Mouse (Mus musculus): ENCODE data around the gene Gm20388. TPM values are rescaled to one million over a fixed set of nuclear protein-coding genes. Genes with fewer than 3 reads are reported as not detected.

The Gm20388 gene
- total RNA-seq, 1 experiment from 2014 or later, result 18.4 TPM

DNA sequence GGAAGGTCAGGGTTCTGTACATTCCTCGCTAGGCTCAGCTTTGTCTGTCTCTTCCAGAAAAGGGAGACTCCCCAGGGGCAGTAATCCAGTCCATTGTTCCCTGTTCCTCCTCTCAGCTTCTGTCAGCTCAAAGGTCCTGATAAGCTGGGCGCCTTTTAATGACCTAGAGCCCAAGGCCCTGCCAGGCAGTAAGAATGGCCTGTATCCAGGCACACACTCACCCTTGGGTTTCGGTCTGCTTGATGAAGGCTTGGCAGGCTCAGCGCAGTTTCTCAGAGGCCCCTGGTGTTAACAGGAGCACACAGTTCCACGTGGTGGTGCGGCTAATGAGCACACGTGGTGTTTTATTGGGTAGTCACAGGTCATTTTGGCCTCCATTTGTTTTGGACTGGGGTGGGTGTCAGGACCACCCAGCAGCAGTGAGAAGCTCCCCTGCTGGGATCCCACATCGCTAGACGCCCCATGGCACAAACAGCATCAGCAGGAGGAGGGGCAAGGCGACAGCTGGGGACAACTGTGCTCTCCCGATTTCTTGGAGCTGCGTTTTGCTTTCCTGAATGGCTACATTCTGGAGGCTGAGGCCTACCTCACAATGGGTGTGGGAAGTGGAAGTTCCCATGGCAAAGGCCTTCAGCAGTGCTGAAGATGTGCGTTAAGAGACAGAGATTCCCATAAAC lies 3805.4 kb downstream of the Gm20388 start:
- ATAC-seq (replicated peaks in 1 of 2; ENCODE audit: insufficient read depth in 1 of 2, low FRiP score in 2 of 2, low TSS enrichment in 1 of 2, low read depth in 1 of 2, poor library complexity in 2 of 2, severe bottlenecking in 2 of 2), result no peak

DNA sequence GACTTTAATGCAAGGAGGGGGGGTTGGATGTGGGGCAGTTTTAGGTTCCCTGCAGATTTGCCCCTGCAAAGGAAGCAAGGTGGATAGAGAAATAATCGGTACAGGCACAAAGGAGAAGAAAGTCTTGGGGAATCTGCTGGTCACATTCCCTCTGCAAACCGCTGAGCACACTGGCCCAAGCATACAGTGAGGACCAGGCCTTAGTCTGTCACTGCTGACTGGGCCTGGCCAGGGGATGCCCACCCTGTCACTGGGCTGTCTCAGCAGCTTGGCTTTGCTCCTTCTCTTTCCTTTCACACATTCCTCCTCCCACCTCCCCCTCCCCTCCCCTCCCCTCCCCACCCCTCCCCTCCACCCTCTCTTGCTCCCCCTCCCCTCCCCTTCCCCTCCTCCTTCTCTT lies 3806.5 kb downstream of the Gm20388 start:
- ATAC-seq (replicated peaks in 1 of 2; ENCODE audit: insufficient read depth in 1 of 2, low FRiP score in 2 of 2, low TSS enrichment in 1 of 2, low read depth in 1 of 2, poor library complexity in 2 of 2, severe bottlenecking in 2 of 2), result no peak

DNA sequence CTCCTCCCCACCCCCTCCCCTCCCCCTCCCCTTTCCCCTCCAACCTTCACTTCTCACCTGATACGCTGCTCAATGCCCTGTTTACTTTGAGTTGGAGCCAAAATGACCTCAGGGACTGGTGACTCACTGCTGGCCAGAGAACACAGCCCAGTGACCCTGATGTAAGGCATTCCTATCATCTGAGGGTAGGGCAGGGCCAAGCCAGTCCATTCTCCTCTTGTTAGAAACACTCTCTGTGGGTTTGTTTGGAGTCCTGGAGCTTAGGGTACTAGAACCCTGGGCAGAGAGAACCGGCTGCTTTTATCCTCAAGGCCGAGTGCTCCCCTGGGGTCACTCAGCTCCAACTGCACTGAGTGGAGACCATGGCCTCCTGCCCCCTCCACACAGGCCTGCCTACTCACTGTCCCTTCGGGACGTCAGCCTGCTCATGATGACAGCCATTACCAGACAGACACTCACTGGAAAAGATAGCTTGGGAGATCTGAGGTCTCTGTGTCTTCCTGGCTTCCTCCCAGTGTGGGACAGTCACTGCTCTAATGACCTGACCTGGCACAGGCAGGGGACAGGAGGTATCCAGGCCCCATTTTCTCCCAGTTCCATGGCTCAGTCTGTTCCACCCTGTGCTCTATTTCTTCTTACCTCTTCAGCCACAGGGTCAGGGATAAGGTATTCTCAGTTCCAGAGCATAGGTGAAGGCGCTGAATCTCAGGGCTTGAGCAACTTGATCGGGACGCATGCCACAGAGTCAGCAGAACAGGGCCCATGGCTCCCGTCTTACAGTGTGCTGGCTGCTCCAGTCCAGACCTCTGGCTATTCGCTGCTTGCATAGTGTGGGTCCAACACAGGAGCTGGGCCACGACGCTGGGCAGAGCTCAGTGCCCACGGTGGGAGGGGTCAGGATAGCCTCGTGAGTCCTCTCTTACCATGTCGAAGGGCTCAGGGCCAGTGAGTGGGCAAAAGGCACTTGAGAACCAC lies 3807.2 kb downstream of the Gm20388 start:
- no peak for ATAC-seq (replicated peaks in 1 of 2; ENCODE audit: insufficient read depth in 1 of 2, low FRiP score in 2 of 2, low TSS enrichment in 1 of 2, low read depth in 1 of 2, poor library complexity in 2 of 2, severe bottlenecking in 2 of 2)

DNA sequence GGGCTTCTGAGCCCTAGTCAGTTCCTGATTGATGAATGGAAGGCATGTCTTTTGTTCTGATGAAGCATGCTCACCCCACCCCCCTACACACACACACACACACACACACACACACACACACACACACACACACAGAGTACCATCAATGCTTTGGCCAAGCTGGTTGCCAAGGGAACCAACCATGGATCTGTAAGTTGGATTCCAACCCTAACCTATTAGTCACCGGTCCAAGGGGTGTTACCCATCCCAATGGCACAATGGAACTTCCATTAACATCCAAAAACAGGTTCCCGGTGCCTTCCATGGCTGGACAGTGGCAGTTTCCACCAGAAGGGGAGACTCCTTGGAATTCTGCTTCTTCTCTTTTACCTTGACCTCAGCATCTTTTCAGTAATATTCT lies 3808.1 kb downstream of the Gm20388 start:
- ATAC-seq (replicated peaks in 1 of 2; ENCODE audit: insufficient read depth in 1 of 2, low FRiP score in 2 of 2, low TSS enrichment in 1 of 2, low read depth in 1 of 2, poor library complexity in 2 of 2, severe bottlenecking in 2 of 2), result no peak

GRCm38 (mm10) chr8:123719280-123719679 lies 3808.6 kb downstream of the Gm20388 start:
- 0 out of 4 replicates have a peak, but pooled peaks of 1 of the 2 experiments have one; percentile 22 for ATAC-seq (replicated peaks in 1 of 2; ENCODE audit: insufficient read depth in 1 of 2, low FRiP score in 2 of 2, low TSS enrichment in 1 of 2, low read depth in 1 of 2, poor library complexity in 2 of 2, severe bottlenecking in 2 of 2)

DNA sequence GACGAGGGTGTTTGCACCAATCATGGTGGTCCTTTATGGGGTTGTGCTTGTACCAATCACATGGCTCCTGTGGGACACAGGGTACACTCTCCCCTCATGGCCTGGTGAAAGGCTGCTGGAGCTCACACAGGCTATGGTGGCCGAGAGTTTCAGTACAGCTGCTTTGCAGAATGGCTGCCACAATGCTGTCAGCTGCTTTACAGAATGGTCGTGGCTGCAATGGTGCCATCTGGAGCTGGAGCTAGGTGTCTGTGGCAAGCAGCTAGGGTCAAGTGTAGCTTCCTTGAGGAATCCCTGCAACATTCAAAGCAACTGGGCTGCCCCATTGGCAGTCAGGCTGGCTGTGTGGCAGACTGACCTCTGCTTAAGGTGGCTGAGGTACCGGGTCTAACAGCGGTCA lies 3809.2 kb downstream of the Gm20388 start:
- no peak for ATAC-seq (replicated peaks in 1 of 2; ENCODE audit: insufficient read depth in 1 of 2, low FRiP score in 2 of 2, low TSS enrichment in 1 of 2, low read depth in 1 of 2, poor library complexity in 2 of 2, severe bottlenecking in 2 of 2)

DNA sequence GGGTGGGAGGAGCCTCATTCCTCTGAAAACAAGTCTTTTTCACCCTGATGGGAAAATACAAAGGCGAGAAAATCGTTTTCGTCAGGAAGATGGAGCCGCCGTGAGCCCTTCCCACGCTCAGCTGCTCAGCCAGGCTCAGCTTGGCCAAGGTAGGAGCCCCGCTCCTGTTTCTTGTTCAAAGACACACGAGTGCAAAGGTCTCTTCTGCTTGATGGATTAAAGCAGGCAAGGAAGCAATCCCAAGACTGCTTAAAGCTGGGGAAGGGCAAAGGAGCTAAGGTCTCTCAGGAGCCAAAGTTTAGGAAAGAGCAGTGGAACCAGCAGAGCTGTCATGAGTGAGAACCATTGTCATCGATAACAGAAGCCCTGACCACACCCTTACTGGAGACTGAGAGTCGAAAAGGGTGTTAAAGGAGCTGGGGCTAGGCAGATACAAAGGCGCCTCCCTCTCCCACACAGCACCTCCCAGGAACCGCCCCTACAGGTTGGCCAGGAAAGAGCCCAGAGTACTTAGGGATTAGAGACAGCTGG lies 3809.9 kb downstream of the Gm20388 start:
- no peak for ATAC-seq (replicated peaks in 1 of 2; ENCODE audit: insufficient read depth in 1 of 2, low FRiP score in 2 of 2, low TSS enrichment in 1 of 2, low read depth in 1 of 2, poor library complexity in 2 of 2, severe bottlenecking in 2 of 2)

DNA sequence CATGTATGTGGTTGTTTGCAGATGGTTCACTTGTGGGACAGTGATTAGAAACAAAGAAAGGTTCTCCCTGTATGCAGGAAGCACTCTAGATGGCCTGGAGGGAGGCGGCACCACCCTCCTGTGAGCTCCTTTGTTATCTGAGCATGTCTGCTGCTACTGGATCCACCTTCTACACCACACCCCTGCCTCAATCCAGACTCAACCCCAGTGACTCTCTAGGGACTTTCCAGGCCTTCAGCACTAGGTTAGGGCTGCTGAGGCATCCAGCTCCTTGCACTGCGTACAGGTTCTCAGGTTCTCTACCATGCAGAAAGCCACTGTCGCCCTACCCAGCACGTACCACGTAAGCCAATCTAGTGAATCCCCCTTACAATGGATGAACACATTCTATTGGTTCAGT lies 3811.6 kb downstream of the Gm20388 start:
- ATAC-seq (replicated peaks in 1 of 2; ENCODE audit: insufficient read depth in 1 of 2, low FRiP score in 2 of 2, low TSS enrichment in 1 of 2, low read depth in 1 of 2, poor library complexity in 2 of 2, severe bottlenecking in 2 of 2), result no peak

DNA sequence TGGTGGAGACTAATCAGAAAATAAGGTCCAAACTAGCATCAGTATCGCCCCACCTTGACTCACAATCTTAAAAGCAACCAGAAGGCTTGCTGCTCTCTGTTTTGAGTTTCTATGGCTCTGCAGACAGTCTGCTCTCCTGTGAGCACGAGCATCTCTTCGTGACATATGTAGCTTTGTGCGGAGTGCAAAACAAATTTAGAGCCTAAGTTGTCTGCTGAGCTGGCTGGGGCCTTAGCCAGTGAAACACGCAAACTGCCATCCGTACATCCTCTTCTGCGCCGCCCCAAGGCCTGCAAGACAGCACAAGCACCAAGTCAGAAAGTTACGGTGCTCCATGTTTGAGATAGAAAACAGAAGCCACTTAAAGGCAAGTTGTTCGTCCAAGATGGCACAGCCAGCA lies 3814.1 kb downstream of the Gm20388 start:
- no peak for ATAC-seq (replicated peaks in 1 of 2; ENCODE audit: insufficient read depth in 1 of 2, low FRiP score in 2 of 2, low TSS enrichment in 1 of 2, low read depth in 1 of 2, poor library complexity in 2 of 2, severe bottlenecking in 2 of 2)

DNA sequence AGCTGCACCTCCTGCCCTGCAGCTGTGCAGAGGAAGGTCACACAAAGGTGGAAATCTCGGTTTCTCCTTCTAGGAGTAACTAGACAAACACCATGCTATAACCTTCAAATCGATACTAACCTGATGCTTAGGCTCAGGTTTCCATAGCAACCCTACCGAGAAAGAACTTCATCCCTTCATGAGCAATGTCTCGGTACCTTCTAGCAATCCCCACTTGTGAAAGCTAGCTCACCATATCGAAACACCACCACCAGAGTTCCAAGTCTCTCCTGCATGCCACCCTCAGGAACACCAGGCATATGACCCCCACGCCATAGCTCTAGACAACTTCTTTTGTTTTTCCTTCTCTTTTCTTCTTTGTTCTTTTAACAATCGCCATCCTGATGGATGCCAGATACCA lies 3814.6 kb downstream of the Gm20388 start:
- ATAC-seq (replicated peaks in 1 of 2; ENCODE audit: insufficient read depth in 1 of 2, low FRiP score in 2 of 2, low TSS enrichment in 1 of 2, low read depth in 1 of 2, poor library complexity in 2 of 2, severe bottlenecking in 2 of 2), result no peak

DNA sequence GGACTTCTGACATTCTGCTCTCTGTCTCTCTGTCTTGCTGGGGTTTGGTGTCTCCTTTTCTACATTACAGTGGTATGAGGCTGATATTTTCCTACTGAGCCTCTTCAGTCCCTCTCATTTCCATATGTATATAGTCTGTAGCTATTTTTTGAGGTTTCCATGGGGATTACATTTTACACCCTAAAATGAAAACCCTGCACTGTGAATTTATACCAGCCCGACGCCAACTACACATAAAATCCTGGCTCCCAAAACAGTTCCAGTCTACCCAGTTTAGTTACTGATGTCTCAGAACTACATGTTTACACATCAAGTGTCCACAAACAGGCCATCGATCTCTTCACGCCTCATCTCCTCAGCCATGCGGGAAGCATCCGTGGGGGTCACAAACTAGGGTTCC lies 3816.1 kb downstream of the Gm20388 start:
- ATAC-seq (replicated peaks in 1 of 2; ENCODE audit: insufficient read depth in 1 of 2, low FRiP score in 2 of 2, low TSS enrichment in 1 of 2, low read depth in 1 of 2, poor library complexity in 2 of 2, severe bottlenecking in 2 of 2), result no peak

- ATAC-seq (replicated peaks in 1 of 2; ENCODE audit: insufficient read depth in 1 of 2, low FRiP score in 2 of 2, low TSS enrichment in 1 of 2, low read depth in 1 of 2, poor library complexity in 2 of 2, severe bottlenecking in 2 of 2), result no peak
Measured at GRCm38 (mm10) chr8:123729055-123729785, 3818.6 kb downstream of the Gm20388 start.

DNA sequence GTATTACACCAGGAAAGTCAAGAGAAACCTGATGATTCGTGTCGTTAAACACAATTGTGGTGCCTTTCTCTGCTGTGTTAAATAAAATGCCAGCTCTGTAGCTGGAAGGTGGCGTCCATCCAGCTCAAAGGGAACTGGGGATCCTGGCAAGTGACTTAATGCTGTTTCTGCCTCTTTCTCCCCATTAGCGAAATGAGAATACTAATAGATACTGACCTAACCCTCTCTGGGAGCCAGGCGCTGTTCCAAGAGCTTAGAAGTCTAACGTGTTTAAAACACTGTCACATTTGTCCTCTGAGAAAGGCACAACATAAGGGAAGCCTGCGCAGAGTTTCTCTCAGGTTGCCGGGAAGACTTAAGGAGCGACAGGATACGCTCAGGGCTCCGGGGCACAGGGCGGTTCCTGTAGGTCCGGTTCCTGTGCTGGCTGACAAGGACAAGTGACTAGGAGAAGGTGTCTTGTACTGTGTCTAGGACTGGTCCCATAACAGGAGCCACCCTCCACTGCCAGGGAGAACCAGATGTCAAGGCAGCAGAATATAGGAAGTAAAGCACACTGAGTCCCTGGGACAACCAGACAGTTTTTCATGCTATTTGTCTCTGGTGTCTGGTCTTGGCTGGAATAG lies 3819.3 kb downstream of the Gm20388 start:
- no peak for ATAC-seq (replicated peaks in 1 of 2; ENCODE audit: insufficient read depth in 1 of 2, low FRiP score in 2 of 2, low TSS enrichment in 1 of 2, low read depth in 1 of 2, poor library complexity in 2 of 2, severe bottlenecking in 2 of 2)

DNA sequence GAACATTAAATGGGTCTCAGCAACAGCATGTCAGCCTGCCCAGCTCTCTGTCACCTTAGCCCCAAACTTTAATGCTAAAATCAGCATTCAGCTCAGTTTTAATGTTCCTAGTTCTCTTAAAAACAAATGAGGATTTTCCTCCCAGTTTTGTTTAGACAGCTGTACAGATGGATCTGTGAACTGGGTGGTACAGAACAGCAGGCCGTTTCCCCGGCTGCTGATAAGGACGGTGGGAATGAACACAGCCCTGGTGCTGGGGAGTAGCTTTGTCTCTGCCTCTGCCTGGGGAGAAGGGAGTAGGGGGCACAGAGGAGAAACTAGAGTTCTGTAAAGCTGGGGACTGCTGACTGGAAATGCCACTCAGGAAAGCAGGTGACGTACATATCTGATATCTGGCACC lies 3821.7 kb downstream of the Gm20388 start:
- no peak for ATAC-seq (replicated peaks in 1 of 2; ENCODE audit: insufficient read depth in 1 of 2, low FRiP score in 2 of 2, low TSS enrichment in 1 of 2, low read depth in 1 of 2, poor library complexity in 2 of 2, severe bottlenecking in 2 of 2)

GRCm38 (mm10) chr8:123734486-123734885 lies 3823.8 kb downstream of the Gm20388 start:
- no peak for ATAC-seq (replicated peaks in 1 of 2; ENCODE audit: insufficient read depth in 1 of 2, low FRiP score in 2 of 2, low TSS enrichment in 1 of 2, low read depth in 1 of 2, poor library complexity in 2 of 2, severe bottlenecking in 2 of 2)

DNA sequence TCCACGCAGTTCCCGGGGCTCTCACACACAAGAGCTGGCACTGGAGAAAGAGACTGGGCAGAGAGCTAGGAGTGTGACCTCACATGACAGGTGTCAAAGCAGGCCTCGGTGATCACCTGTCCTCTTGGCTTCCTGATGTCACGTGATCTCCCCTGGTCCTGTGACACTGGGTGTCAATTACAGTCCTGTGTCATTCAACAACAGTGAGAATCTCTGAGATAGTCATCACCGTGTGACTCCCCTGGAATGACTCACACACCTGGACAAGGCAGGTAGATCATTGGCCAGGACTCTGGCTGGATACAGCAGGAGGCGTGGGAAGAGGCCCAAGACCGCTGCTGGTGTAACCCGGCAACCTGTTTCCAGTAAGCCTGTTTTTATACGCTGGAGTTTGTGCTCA lies 3826.3 kb downstream of the Gm20388 start:
- no peak for ATAC-seq (replicated peaks in 1 of 2; ENCODE audit: insufficient read depth in 1 of 2, low FRiP score in 2 of 2, low TSS enrichment in 1 of 2, low read depth in 1 of 2, poor library complexity in 2 of 2, severe bottlenecking in 2 of 2)

DNA sequence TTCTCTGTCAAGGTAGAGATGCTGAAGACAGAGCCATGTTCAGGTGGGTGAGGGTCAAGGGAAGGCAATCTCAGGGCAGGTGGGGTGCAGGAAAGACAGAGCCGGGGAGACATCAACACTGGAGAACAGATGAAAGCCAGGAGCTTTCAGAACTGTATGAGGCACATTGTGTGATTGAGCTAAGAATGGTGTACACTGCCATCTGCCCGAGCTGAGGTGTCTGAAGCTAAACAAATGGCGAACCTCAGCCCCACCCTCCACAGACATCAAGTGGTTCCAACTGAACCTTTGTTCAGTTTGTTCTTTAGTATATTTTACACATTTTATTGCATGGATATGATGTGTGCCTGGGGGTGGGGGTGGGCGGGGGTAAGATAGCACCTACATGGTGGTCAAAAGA lies 3829.6 kb downstream of the Gm20388 start:
- ATAC-seq (replicated peaks in 1 of 2; ENCODE audit: insufficient read depth in 1 of 2, low FRiP score in 2 of 2, low TSS enrichment in 1 of 2, low read depth in 1 of 2, poor library complexity in 2 of 2, severe bottlenecking in 2 of 2), result no peak
